Mouse (Mus musculus) liver, postnatal 0 days (tissue): ENCODE data around the gene Fads2.

Experiments
- CTCF ChIP-seq: sonication (generic); IDR thresholded peaks from 2 replicates; pipeline ENCODE4 v1.5.1; 2016; ENCODE audit warnings: antibody characterized with exemption, low read depth
- EP300 ChIP-seq: IDR thresholded peaks from 2 replicates; pipeline ENCODE4 v1.6.1; 2016; ENCODE audit warnings: antibody characterized with exemption, low read depth, mild to moderate bottlenecking

DNA sequence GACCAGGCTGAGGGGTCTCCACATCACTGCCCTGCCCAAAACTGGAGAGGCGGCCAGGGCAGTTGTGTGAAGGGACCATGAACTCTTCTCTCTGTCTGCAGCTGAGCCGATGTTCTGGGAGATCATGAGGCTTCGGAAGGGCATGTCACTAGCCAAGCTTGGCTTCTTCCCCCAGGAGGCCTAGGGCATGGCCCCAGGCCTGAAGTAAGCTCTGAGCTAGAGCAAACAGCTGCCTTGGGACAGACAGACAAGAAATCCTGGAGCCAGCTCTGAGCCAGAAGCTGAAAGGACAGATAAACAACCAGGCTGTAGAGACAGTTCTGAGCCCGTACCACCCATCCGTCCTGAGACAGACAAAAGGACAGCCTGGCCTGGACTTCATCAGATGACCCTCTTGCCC lies 67.2 kb downstream of the Fads2 start:
- TF ChIP-seq EP300 = no peak
- TF ChIP-seq CTCF = no peak
